Mouse (Mus musculus): ENCODE results near the gene Atpaf2. TPM values are rescaled to one million over a fixed set of nuclear protein-coding genes. Genes with fewer than 3 reads are reported as not detected.
A peak's percentile ranks its signal among the peaks of the same experiment; 100 is the strongest.

Atpaf2 gene
- polyA plus RNA-seq, 1 experiment from 2014 or later = 62.2 TPM

GRCm38 (mm10) chr11:60366239-60367019 lies 51.8 kb downstream of the Atpaf2 start:
- Histone ChIP-seq H3K9me3 (ENCODE audit: control insufficient read depth, low read length) (no peaks in the 10 kb centered on the region), H3K4me1 (replicated peaks; ENCODE audit: control insufficient read depth, insufficient read depth, low read length) (peaks cover 6% of the 10 kb centered on the region; the same call in 1 of the 2 replicates), H3K27me3 (replicated peaks; ENCODE audit: control insufficient read depth, insufficient read depth, low read length) (no peaks in the 10 kb centered on the region), H3K36me3 (ENCODE audit: control insufficient read depth, insufficient read depth, low read length) (no peaks in the 10 kb centered on the region), H3K4me2 (ENCODE audit: low read length) (no peak overlapping the region), H3K4me3 (ENCODE audit: low read depth, low read length) (no peak overlapping the region), H3K27ac (ENCODE audit: low read depth) (peak overlapping the region; percentile 57; the same call in 1 of the 2 replicates), H3K9ac (ENCODE audit: low read length) (no peak overlapping the region)
- peak; percentile 47 for ATAC-seq (replicated peaks; ENCODE audit: low FRiP score, low TSS enrichment, low read depth)
- DNase-seq (ENCODE audit: low spot score) = no peak
- WGBS = 26% methylated on average over 16 of the region's 16 CpGs

GRCm38 (mm10) chr11:60360631-60361201 lies 57.5 kb downstream of the Atpaf2 start:
- WGBS = 76% methylated on average over 5 of the region's 5 CpGs
- no peaks in the 10 kb centered on the region for H3K36me3 ChIP-seq (ENCODE audit: control insufficient read depth, insufficient read depth, low read length)
- H3K9me3 ChIP-seq (ENCODE audit: control insufficient read depth, low read length) = no peaks in the 10 kb centered on the region
- no peak overlapping the region for H3K9ac ChIP-seq (ENCODE audit: low read length)
- ATAC-seq (replicated peaks; ENCODE audit: low FRiP score, low TSS enrichment, low read depth) (no peak), DNase-seq (ENCODE audit: low spot score) (no peak)
- 0 out of 2 replicates have a peak, but pooled peaks cover 6% of the 10 kb centered on the region for H3K4me1 ChIP-seq (replicated peaks; ENCODE audit: control insufficient read depth, insufficient read depth, low read length)
- no peak overlapping the region for H3K4me3 ChIP-seq (ENCODE audit: low read depth, low read length)
- no peak overlapping the region for H3K4me2 ChIP-seq (ENCODE audit: low read length)
- no peaks in the 10 kb centered on the region for H3K27me3 ChIP-seq (replicated peaks; ENCODE audit: control insufficient read depth, insufficient read depth, low read length)
- H3K27ac ChIP-seq (ENCODE audit: low read depth) = no peak overlapping the region

GRCm38 (mm10) chr11:60359936-60360335 lies 58.3 kb downstream of the Atpaf2 start:
- ATAC-seq (replicated peaks; ENCODE audit: low FRiP score, low TSS enrichment, low read depth) = no peak
- Histone ChIP-seq H3K27me3 (replicated peaks; ENCODE audit: control insufficient read depth, insufficient read depth, low read length) (no peaks in the 10 kb centered on the region), H3K4me2 (ENCODE audit: low read length) (no peak overlapping the region), H3K27ac (ENCODE audit: low read depth) (no peak overlapping the region), H3K9ac (ENCODE audit: low read length) (no peak overlapping the region), H3K36me3 (ENCODE audit: control insufficient read depth, insufficient read depth, low read length) (no peaks in the 10 kb centered on the region), H3K4me3 (ENCODE audit: low read depth, low read length) (no peak overlapping the region), H3K4me1 (replicated peaks; ENCODE audit: control insufficient read depth, insufficient read depth, low read length) (0 out of 2 replicates have a peak, but pooled peaks cover 6% of the 10 kb centered on the region), H3K9me3 (ENCODE audit: control insufficient read depth, low read length) (no peaks in the 10 kb centered on the region)
- WGBS = 75% methylated on average over 1 of the region's 1 CpGs
- DNase-seq (ENCODE audit: low spot score) = no peak

- H3K9me3 ChIP-seq (ENCODE audit: control insufficient read depth, low read length) = no peaks in the 10 kb centered on the region
- no peak overlapping the region for H3K27ac ChIP-seq (ENCODE audit: low read depth)
- 58% methylated on average over 5 of the region's 5 CpGs for WGBS
- ATAC-seq (replicated peaks; ENCODE audit: low FRiP score, low TSS enrichment, low read depth) = no peak
- H3K4me2 ChIP-seq (ENCODE audit: low read length) = no peak overlapping the region
- no peak overlapping the region for H3K9ac ChIP-seq (ENCODE audit: low read length)
- no peaks in the 10 kb centered on the region for H3K36me3 ChIP-seq (ENCODE audit: control insufficient read depth, insufficient read depth, low read length)
- no peaks in the 10 kb centered on the region for H3K27me3 ChIP-seq (replicated peaks; ENCODE audit: control insufficient read depth, insufficient read depth, low read length)
- no peak overlapping the region for H3K4me3 ChIP-seq (ENCODE audit: low read depth, low read length)
- DNase-seq (ENCODE audit: low spot score) = no peak
- H3K4me1 ChIP-seq (replicated peaks; ENCODE audit: control insufficient read depth, insufficient read depth, low read length) = 0 out of 2 replicates have a peak, but pooled peaks cover 6% of the 10 kb centered on the region
Observed at GRCm38 (mm10) chr11:60359138-60359537, 59.1 kb downstream of the Atpaf2 start.

- 0 out of 2 replicates have a peak, but pooled peaks cover 6% of the 10 kb centered on the region for H3K4me1 ChIP-seq (replicated peaks; ENCODE audit: control insufficient read depth, insufficient read depth, low read length)
- DNase-seq (ENCODE audit: low spot score) (no peak), ATAC-seq (replicated peaks; ENCODE audit: low FRiP score, low TSS enrichment, low read depth) (no peak)
- no peak overlapping the region for H3K4me2 ChIP-seq (ENCODE audit: low read length)
- H3K27me3 ChIP-seq (replicated peaks; ENCODE audit: control insufficient read depth, insufficient read depth, low read length) = no peaks in the 10 kb centered on the region
- no peak overlapping the region for H3K27ac ChIP-seq (ENCODE audit: low read depth)
- no peak overlapping the region for H3K9ac ChIP-seq (ENCODE audit: low read length)
- H3K36me3 ChIP-seq (ENCODE audit: control insufficient read depth, insufficient read depth, low read length) = no peaks in the 10 kb centered on the region
- no peak overlapping the region for H3K4me3 ChIP-seq (ENCODE audit: low read depth, low read length)
- H3K9me3 ChIP-seq (ENCODE audit: control insufficient read depth, low read length) = no peaks in the 10 kb centered on the region
- 48% methylated on average over 7 of the region's 7 CpGs for WGBS
Observed at GRCm38 (mm10) chr11:60358548-60358947, 59.7 kb downstream of the Atpaf2 start.

GRCm38 (mm10) chr11:60357116-60357515 lies 61.1 kb downstream of the Atpaf2 start:
- peaks cover 7% of the 10 kb centered on the region; the same call in 1 of the 2 replicates for H3K4me1 ChIP-seq (replicated peaks; ENCODE audit: control insufficient read depth, insufficient read depth, low read length)
- H3K9ac ChIP-seq (ENCODE audit: low read length) = no peak overlapping the region
- no peak overlapping the region for H3K4me2 ChIP-seq (ENCODE audit: low read length)
- no peaks in the 10 kb centered on the region for H3K27me3 ChIP-seq (replicated peaks; ENCODE audit: control insufficient read depth, insufficient read depth, low read length)
- 52% methylated on average over 1 of the region's 1 CpGs for whole genome bisulfite sequencing
- no peaks in the 10 kb centered on the region for H3K36me3 ChIP-seq (ENCODE audit: control insufficient read depth, insufficient read depth, low read length)
- no peak for ATAC-seq (replicated peaks; ENCODE audit: low FRiP score, low TSS enrichment, low read depth)
- no peak overlapping the region for H3K4me3 ChIP-seq (ENCODE audit: low read depth, low read length)
- no peak for DNase-seq (ENCODE audit: low spot score)
- no peaks in the 10 kb centered on the region for H3K9me3 ChIP-seq (ENCODE audit: control insufficient read depth, low read length)
- H3K27ac ChIP-seq (ENCODE audit: low read depth) = no peak overlapping the region

GRCm38 (mm10) chr11:60355952-60356351 lies 62.3 kb downstream of the Atpaf2 start:
- no peak overlapping the region for H3K4me2 ChIP-seq (ENCODE audit: low read length)
- H3K27ac ChIP-seq (ENCODE audit: low read depth) = no peak overlapping the region
- H3K36me3 ChIP-seq (ENCODE audit: control insufficient read depth, insufficient read depth, low read length) = no peaks in the 10 kb centered on the region
- no peak overlapping the region for H3K9ac ChIP-seq (ENCODE audit: low read length)
- H3K9me3 ChIP-seq (ENCODE audit: control insufficient read depth, low read length) = no peaks in the 10 kb centered on the region
- DNase-seq (ENCODE audit: low spot score) (no peak), ATAC-seq (replicated peaks; ENCODE audit: low FRiP score, low TSS enrichment, low read depth) (no peak)
- H3K4me1 ChIP-seq (replicated peaks; ENCODE audit: control insufficient read depth, insufficient read depth, low read length) = peaks cover 12% of the 10 kb centered on the region; the same call in 1 of the 2 replicates
- no peak overlapping the region for H3K4me3 ChIP-seq (ENCODE audit: low read depth, low read length)
- 75% methylated on average over 2 of the region's 2 CpGs for WGBS
- no peaks in the 10 kb centered on the region for H3K27me3 ChIP-seq (replicated peaks; ENCODE audit: control insufficient read depth, insufficient read depth, low read length)

GRCm38 (mm10) chr11:60352559-60353411 lies 65.5 kb downstream of the Atpaf2 start, which contains the start of the genes Tom1l2 and Drc3:
Tom1l2 (minus strand) TSS chr11:60352905.
Drc3 (plus strand) TSS chr11:60353329.
- H3K9me3 ChIP-seq (ENCODE audit: control insufficient read depth, low read length) = no peaks in the 10 kb centered on the region
- peak within 1 kb of the TSS; percentile 71 for H3K4me3 ChIP-seq (ENCODE audit: low read depth, low read length)
- H3K4me1 ChIP-seq (replicated peaks; ENCODE audit: control insufficient read depth, insufficient read depth, low read length) = peaks cover 6% of the 10 kb centered on the region
- H3K36me3 ChIP-seq (ENCODE audit: control insufficient read depth, insufficient read depth, low read length) = no peaks in the 10 kb centered on the region
- DNase-seq (ENCODE audit: low spot score) = peak; percentile 97
- H3K27ac ChIP-seq (ENCODE audit: low read depth) = peak within 1 kb of the TSS; percentile 69
- peak within 1 kb of the TSS; percentile 92 for H3K4me2 ChIP-seq (ENCODE audit: low read length)
- no peaks in the 10 kb centered on the region for H3K27me3 ChIP-seq (replicated peaks; ENCODE audit: control insufficient read depth, insufficient read depth, low read length)
- peak; percentile 100 for ATAC-seq (replicated peaks; ENCODE audit: low FRiP score, low TSS enrichment, low read depth)
- H3K9ac ChIP-seq (ENCODE audit: low read length) = peak within 1 kb of the TSS; percentile 76
- under 1% methylated on average over 57 of the region's 57 CpGs for WGBS
